Mouse (Mus musculus) inflammation-experienced regulatory T-cells, adult 6 months (primary cell): ENCODE measurements around the gene Slc39a2. TPM values are rescaled to one million over a fixed set of nuclear protein-coding genes. Genes with fewer than 3 reads are reported as not detected.
"Not testable (repeated sequence)": the region's sequence is repeated elsewhere in the genome, so short reads cannot be mapped to it uniquely, and the experiment has no call there.

Experiments used
- ATAC-seq: one replicate; pipeline ENCODE4 v1.8.0; 2017
- polyA plus RNA-seq, 3 experiments: library from polyadenylated mRNA; unstranded; fragments of 100-300 nt; shearing (Covaris generic); gene quantifications; one replicate each; pipeline ENCODE4 v1.2.1; 2017

Slc39a2 gene
- under 1 TPM; 0.29 to 0.40 (median 0.34) TPM for polyA plus RNA-seq

DNA sequence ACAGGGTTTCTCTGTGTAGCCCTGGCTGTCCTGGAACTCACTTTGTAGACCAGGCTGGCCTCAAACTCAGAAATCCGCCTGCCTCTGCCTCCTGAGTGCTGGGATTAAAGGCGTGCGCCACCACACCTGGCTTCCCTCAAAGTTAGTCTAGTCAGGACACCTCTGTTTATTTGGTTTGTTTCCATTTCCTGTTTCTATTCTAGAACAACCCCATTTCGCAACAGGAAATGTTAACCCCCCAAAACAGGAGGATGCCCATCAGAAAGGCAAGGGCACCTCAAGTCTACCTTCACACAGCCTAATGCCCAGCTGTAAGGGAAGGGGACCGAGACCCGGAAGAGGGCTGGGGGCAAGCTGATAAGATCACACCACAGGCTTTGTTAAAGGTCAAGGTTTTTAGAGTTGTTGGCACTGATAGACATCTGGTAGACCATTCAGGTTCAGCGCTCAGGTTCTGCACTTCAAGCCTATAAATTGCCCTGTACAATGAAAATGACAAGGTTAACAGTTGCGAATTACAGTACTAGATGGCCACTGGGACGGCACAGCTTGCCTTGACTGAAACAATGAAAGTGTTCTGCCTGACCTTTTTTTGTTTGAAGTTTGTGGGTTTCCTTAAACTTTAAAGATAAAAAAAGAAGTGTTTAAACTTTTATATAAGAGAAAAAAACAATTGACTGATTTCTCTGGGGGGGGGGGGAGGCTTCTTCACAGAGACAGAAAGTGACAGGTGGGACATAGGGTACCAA, at the start of gene Slc39a2:
Gene Slc39a2 (plus strand): TSS at position 699 of the 749 bp plus-strand sequence.
- peak; percentile 72 for ATAC-seq

DNA sequence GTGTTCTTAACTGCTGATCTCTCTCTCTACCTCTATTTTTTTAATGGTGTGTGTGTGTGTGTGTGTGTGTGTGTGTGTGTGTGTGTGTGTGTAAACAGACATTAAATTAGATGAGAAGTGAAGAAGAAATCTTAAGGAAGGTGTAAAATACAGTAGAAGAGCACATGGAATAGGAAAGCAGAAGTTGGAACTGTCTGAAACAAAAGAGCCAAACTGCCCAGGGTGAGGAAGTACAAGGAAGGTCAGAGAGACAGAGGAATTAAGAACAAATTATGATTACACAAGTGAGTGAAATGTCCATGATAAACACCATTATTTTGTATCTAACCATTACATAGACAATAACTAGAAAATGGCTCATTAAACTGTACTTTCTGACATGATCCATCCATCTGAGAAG, 48.8 kb upstream of the Slc39a2 start:
- no peak for ATAC-seq

DNA sequence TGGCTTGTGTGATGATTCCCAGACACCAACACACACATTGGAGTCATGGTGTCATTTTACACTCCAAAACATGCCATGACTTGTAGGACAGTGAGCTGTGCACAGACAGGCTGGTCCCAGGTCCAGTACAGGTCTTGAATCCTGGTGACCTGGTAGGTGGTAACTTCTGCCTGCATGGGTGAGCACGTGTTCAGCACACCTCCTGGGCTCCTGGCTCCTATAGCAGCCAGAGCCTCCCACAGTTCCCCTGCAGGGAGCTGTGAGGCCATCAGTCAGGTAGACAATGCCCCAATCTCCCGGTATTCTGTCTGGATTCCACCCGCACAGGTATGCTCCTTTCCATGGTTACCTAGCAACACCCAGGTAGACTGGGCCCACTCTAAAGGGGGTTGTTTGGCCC, 46.1 kb upstream of the Slc39a2 start:
- no peak for ATAC-seq

DNA sequence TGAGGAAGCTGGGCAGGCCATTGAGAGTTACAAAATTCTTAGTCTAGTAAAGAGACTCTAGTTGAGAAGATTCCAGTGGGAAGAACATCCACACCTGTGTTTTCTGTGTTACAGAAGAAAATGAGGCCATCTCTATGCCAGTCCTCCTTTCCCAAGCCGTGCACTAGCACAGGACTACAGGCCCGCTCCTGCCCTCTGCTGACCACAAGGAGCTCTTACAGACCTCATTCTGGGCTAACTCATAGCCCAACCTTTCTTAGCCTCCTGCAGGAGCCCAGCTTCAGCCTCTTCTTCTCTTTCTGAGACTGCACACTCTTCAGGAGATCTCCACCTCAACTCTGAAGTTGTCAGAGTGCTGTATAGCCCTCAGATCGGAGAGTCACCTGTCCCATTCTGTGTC, 41.7 kb upstream of the Slc39a2 start:
- ATAC-seq: not testable (repeated sequence)

DNA sequence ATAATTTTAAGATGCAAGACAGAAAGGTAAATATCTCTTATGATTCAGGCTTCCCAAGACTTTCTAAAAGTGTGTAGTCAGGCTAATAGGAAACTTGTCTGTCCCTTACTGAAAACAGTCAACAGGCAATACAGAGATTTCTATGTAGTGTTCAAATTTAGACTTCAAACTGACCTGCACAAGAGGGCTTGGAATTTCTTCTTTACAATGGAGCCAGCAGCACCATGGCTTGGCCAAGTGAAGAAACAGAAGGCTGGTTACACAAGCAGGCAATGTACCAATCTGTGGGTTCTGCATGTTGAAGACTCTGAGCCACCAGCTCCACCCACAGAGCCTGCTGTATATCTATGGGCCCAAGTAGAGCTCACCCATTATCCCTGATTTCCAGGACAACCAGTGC, 39.3 kb upstream of the Slc39a2 start, which contains the start of gene Ear6:
Gene Ear6 (plus strand): TSS at position 301 of the 400 bp plus-strand sequence.
- ATAC-seq: no peak

DNA sequence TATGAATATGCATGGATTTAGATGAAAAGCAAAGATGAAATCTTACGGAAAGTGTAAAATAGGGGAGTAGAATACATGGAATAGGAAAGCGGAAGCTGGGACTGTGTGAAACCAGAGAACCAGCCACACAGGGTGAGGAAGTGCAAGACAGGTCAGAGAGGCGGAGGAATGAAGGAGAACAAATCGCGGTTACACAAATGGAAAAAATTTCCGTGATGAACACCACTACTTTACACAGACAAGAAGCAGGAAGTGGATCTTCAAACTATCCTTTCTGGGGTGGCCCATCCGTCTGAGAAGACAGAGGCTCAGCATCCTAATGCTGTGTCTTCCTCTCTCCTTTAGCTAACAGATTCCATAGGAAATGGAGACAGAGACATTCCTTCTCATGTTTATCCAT, 37.4 kb upstream of the Slc39a2 start:
- not testable (repeated sequence) for ATAC-seq

DNA sequence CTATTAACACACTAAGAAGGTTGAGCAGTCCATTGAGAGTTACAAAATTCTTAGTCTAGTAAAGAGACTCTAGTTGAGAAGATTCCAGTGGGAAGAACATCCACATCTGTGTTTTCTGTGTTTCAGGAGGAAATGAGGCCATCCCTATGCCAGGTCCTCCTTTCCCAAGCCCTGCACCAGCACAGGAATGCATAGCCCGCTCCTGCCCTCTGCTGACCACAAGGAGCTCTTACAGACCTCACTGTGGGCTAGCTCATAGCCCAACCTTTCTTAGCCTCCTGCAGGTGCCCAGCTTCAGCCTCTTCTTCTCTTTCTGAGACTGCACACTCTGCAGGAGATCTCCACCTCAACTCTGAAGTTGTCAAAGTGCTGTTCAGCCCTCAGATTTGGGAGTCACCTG, 29.1 kb upstream of the Slc39a2 start:
- not testable (repeated sequence) for ATAC-seq

DNA sequence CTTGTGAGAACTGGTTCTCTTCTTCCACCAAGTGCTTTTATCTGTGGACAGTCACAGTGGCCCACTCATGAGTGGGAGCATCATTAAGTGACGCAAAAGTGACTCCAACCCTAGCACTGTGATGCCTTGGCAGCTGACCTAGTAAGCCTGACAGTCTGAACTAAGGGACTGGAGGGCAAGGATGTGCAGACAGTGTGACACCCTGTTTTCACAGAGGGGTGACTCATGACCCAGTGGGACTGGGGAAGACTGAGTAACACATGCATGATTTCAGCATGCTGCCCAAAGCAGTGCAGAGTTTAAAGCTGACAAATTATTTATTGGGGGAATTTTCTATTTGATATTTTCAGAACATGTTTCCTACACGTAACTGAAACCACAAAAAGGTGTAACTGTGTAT, 21.9 kb upstream of the Slc39a2 start:
- peak; percentile 17 for ATAC-seq

DNA sequence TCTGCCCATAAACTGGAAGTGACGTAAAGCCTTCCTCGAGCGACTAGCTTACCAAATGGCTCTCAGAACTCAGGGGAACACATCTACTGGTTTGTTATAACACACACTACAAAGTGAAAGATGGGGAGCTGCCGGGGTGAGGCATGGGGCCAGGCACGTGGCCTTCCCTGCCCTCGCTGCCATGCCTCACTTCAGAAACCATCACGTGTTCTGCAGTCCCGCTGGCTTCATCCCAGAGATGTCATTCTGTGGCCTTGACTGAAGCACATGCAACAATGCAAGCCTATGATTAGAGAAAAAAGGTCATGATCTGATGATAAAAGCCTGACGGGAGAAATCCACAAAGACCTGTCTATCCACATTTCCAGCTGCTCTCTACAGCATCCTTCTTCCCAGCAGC, 20.9 kb upstream of the Slc39a2 start:
- no peak for ATAC-seq

DNA sequence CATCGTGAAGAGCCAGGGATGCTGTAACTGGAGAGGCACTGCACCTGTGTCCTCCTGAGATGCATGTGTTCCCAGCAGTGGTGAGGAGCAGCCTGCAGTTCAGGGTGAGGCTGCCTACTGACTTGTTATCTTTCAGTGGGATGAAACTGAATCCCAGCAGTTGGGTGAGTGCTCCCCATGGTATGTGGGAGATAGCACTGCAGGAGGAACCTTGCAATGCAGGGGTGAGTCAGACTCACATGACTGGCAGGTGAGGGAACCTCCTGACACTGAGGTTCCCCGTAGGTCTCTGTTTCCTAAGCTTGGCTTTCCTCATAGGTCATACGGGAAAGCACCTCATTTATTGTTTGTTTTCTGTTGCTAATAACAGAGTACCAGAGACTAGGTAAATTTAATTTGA, 15.2 kb upstream of the Slc39a2 start:
- no peak for ATAC-seq

DNA sequence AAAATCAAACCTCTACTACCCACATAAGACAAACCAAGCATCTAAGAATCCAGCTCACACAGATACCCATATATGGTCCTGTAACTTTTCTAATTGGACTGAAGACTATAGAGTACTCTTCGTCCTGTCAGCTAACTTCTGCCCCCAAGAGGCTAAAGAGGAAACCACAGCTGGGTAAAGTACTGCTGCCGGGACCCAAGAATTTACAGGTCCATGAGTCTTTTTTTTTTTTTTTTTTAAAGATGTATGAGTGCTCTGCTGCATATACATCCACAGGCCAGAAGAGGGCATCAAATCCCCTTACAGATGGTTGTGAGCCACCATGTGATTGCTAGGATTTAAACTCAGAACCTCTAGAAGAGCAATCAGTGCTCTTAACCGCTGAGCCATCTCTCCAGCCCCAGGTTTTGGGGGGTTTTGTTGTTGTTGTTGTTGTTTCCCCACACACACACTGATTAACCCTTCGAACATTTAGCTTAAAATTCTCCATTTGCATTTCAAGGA, 9.1 kb upstream of the Slc39a2 start:
- ATAC-seq: peak; percentile 71

DNA sequence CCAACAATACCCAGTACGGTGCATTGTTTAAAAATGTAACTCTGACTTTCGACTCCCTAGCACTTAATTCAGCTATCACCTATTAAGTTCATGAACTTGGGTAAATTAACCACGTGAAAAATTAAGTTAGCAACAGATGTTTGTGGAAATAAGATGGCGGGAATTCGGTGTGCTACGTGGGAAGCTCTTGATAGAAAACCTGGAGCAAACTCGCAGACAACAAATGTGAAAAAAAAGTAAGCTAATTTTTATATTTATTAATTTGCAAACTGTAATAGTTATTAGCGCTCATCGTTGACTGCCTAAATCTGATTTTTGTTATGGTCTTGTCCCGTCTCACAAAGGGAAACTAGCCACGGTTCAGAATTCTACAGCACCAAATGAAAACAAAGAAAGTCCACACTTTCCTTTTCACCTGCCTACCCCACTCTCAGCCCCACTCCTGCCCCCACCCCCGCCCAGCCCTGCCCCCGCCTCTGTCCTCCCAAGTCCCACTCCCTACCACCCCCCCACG, 8.6 kb upstream of the Slc39a2 start:
- ATAC-seq: no peak

DNA sequence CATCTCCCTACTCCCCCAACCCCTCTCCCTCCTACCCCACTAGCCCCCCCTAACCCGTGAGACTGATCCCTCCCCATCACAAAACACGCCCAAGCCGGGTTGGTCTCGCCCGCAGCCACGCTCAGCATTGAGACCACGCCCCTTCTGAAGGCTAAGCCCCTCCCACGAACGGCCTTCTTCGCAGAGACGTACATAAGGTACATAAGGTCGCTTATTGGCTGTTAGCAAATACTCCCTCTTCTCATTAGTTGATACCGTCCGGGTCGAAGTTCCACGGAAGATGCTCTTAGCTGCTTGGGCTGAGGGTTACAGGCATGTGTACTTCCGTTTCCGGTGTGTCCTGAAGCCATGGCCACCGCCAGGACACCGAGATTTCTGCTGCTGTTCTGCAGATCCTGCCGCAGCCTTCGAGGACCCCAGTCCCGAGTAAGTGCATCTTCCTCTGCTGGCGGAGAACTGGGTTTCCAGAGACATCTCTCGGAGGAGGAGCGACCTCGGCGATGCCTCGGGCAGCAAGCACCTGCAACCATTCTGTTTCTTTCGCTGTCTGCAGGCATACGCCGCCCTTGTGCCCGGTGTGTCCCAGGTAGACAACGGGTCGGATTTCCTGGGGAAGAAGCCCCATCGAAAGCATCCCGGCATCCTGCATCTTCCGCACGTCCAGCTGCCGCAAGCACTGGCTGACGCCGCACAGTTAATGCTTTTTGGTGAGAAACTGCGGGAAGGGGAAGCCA, 7.9 kb upstream of the Slc39a2 start, which contains the start of gene Mettl17:
Gene Mettl17 (plus strand): TSS at position 245 of the 734 bp plus-strand sequence.
- peak; percentile 93 for ATAC-seq

DNA sequence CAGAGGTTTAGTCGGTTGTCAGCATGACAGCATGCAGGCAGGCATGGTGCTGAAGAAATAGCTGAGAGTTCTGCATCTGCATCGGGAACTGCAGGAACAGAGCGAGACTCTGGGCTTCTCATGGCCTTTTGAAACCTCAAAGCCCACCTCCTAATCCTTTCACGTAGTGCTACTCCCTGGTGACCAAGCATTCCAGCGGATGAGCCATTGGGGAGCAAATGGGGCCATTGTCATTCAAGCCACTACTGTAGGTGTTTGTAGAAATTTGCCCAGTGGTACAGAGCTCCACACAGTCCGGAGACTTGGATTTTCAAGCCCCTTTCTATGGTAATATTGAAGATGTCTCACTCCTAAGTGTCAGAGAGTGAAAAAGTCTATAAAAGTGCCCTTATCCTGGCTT, 6.6 kb upstream of the Slc39a2 start:
- no peak for ATAC-seq

DNA sequence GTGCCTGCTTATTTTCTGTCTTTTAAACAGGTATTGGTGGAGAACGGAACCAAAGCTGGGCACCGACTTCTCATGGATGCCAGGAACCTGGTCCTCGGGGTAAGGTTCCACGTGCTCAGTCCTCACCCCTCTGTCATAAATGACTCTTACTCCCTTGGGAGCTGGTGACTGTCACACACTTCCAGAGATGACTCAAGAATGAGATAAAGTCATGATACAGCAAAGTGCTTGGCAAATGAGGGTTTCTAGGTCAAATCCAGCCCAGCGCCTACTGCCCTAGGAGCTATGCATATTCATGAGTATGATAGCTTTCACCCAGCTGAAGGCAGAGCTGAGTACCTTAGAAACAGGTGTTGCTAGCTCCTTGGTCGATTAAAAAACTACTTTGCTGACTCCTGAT, 2.9 kb upstream of the Slc39a2 start:
- no peak for ATAC-seq

DNA sequence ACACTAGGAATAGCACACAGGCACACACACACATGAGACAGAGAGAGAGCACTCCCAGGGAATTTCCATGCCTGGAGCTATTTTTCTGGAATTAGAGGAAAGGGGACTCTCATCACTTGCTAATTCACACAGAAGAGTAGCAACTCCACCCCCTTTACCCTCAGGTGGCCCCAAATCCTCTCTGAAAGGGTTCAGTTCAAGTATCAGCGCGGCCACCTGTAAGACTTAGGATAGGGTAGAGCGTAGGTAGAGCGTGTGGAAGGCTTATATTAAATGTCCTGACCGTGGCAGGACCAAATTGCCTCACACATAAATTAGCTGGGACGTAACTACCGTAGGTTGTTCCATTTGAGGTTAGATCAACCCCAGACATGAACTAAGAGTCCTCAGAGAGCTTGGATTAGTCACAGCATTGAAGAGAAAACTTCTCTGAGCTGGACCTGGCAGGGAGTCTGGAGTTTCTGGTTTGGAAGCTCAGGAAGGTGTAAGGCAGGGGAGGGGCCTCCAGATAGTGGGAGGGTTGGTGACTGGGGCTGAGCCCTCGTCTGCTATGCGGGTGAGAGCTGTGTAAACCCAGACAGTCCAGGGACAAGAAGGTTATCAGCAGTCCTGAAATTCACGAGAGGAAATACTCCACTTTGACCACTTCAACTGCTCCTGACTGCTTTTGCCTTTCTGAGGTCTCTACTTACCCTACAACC, 555 bp downstream of the Slc39a2 start:
- ATAC-seq: peak; percentile 14

DNA sequence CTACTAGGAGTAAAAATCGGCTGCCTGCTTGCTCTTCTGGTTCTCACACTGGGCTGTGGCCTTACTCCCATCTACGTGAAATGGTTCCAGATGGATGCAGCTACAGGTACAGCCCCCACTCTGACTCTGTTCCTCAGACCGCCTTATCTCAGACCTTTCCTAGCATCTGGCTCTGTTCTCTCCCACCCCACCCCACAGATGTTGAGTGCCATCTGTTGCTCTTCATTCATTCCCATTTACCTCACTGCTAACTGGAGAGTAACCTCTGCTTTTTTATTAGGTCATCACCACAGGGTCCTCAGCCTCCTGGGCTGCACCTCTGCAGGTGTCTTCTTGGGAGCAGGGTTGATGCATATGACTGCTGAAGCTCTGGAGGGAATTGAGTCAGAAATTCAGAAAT, 1.1 kb downstream of the Slc39a2 start:
- ATAC-seq: no peak

DNA sequence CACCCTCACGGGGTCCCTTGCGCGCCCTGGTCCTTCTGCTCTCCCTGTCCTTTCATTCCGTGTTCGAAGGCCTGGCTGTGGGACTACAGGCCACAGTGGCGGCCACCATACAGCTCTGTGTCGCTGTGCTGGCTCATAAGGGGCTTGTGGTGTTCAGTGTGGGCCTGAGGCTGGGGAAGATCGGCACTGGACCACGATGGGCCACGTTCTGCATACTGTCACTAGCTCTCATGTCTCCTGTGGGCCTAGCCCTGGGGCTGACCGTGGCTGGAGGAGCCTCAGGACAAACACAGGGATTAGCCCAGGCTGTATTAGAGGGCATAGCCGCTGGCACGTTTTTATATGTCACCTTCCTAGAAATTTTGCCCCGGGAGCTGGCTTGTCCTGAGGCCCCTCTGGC, 2.4 kb downstream of the Slc39a2 start:
- no peak for ATAC-seq

DNA sequence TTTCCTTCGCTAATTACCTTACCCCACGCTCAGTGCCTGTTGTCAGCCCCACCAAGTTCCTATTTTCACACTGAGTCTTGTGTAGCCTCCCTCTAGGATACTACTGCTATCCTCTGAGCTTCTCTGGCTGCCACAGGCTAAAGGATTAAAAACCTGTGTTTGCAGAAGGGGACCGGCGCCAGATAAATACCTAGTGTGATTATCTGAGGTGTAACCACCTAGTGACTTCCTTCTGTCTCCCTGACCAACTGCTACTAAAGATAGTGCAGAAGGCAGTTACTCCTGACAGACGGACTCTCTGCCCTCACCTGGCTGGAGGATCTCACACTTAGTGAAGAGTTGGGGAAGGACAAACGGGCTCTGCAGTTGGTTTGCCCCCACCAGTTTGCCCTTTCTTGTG, 3.3 kb downstream of the Slc39a2 start:
- no peak for ATAC-seq

DNA sequence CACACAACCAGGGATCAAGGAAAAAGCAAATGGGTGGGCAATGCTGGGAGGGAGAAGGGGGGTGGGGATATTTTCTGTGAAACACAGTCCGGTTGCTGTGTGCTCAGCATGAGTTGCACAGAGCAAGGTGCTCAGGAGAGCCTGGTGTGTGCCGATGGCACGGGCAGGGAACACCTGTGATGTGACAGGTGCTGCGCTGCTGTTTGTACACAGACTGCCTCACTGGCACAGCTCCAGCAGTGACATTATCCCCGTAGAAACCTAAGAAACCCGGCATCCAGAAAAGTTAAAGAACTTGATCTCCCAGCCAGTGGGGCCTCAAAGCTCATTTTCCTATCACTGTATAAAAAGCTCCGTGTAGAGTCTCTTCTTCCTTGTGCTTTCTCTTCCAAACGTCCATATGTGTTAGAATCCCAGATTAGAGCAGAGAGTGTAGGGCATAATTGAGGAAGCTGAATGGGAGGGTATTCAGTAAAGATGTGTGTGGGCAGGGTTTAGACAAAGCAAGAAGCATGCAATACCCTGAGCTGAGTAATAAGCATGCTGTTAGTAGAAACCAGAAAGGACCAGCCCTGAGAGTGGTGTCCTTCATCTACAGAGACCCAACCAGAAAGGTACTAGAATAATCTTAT, 4.0 kb downstream of the Slc39a2 start:
- ATAC-seq: no peak

DNA sequence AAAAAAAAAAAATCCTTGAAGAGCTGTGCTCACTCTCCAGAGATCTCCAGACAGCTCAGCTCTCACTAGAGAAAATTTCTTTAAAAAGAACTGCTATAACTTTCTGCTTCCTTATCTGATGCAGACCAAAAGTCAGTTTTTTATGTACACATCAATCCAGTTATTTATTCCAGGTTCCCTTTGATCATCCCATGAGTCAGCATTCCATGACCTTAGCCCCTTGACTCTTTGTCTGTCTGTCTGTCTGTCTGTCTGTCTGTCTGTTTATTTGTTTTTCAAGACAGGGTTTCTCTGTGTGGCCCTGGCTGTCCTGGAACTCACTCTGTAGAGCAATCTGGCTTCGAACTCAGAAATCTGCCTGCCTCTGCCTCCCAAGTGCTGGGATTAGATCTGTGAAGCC, 6.7 kb downstream of the Slc39a2 start:
- no peak for ATAC-seq
